Mouse (Mus musculus) 416B (cell line): ENCODE results near the gene Dennd1b.

ENCODE experiments used
- DNase-seq: peaks from one replicate; pipeline ENCODE4 v3.0.0; 2011; ENCODE audit warnings: low read depth

Gene Dennd1b

DNA sequence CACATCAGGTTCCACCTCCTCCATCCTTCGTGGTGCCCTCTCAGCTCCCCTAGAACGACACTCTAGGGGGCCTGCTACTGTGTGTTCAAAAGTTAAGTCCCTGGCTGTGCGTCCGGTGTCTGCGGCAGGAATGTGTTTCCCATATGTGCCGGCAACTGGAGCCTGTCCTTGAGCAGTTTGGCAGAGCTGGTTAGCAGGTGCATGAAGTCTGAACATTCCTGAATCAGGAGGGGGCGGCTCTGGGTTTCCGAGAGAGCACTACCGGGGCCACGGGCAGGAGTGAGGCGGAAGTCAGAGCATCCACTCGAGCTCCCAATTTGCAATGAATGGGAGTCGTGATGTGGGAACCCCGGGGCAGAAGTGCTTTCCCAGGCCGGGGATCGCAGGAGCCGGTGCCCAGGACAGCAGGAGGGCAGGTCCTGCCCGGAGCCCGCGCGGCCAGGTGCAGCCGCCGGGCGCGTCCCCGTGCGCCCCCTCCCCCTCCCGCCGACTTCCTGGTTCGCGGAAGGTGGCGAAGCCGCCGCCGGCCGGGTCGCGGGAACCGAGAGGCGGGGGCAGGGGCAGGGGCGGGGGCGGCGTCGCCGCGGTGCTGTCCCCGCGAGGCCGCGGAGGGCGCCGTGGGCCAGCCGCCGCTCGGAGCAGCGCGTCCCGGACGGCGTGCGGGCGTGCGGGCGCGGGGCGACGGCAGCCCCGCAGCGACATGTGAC, at the start of gene Dennd1b:
Gene Dennd1b, plus strand, starts transcription at position 275 of the 707 bp plus-strand sequence.
- DNase-seq = peak; percentile 76

DNA sequence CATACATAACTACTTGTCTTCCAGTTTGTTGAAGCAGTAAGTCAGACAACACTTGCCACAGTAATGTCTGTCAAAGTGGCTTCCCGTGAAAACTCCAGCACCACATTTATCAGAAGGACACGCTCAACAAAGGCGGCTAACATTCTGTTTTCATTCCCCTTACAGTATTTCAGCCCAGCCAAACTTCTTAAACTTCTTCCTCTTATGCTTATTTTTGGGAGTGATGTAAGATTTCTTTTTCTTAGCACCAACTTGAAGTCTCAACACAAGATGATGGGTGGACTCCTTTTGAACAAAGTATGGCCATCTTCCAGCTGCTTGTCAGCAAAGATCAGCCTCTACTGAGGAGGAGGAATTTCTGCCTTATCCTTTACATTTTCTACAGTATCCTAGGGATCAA, 47.6 kb upstream of the Dennd1b start:
- no peak for DNase-seq

DNA sequence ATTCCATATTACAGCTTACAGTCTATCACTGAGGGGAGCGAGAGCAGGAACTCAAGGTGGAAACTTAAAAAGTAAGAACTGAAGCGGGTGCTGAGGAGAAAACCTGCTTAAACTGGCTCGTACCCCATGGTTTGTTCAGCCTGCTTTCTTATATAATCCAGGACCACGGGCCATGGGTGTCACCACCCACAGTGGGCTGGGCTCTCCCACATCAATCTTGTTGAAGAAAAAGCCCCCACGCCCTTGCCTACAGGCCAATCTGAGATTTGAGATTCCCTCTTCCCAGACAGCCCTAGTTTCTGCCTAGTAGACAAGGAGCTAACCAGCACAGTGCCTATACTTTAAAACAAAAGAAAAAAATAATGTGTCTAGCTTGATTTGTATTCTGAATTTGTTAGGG, 43.6 kb upstream of the Dennd1b start:
- DNase-seq = no peak

DNA sequence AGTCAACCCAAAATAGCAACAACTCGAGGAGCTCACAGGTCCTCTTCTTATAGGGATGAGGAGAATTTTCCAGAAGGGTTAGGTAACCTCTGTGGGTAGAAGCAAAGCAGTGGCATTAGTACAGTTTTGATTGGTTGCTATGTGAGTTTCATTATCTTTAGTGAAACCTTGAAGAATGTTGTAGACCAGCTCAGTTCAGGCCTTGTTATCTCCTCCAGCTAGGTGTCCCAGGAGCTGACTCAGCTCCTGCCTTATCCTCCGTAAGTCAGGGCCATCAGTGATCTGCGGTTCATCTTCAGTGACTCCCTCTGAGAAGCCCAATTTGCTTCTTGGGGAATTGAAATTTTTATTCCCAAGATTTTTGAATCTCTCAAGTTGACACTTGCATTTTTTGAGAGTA, 43.2 kb upstream of the Dennd1b start:
- no peak for DNase-seq

DNA sequence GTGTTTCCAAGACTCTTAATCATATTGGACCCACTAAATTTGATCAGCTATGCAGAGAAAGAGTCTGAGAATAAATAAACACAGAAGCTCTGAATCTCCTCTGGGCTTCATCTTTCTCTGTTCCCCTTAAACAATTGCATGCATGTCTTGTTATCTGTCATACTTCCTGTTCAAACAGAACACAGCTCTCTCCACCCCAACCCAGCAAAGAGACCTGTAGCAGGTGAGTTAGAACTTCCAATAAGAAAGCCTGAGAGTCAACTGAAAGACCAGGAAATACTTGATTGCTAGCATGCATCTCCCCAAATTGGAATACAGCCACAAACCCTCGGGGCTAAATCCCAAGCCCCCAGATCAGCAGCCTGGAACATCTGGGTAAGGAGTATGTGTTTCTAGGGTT, 42.4 kb upstream of the Dennd1b start:
- DNase-seq = no peak

DNA sequence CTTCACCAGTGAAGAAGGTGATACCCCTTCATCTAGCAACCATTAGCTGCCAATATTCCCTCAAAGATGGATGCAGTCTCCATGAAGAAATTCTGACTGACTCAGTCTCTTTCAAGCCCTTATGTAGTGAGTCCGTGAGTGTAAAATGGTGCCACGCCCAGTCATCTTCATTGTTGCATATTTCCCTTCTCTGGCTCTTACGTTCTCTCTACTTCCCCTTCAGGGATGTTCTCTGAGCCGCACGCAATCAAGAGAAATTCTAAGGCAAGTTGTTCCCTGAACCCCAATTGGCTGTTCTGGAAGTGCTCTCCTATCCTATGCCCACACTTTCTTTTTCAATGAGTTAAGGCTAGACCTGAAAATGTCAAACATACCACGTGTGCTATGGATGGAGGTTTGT, 40.3 kb upstream of the Dennd1b start:
- peak; percentile 27 for DNase-seq

DNA sequence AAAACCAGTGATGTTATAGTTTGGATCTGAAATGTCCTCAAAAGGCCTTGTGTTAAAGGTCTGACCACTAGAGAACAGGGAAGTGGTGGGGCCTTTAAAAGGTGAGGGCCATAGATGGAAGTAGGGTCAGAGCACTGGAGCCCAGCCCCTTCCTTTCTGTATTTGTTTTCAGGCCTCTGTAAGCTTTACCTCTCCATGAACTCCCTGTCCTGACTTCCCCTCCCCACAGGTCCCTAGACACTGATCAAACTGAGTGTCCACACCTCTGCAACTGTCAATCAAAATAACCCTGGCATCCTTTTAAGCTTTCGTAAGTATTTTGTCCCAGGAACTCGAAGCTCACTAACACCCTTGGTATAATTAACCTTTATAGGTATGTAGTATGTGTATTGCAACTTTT, 39.0 kb upstream of the Dennd1b start:
- no peak for DNase-seq

DNA sequence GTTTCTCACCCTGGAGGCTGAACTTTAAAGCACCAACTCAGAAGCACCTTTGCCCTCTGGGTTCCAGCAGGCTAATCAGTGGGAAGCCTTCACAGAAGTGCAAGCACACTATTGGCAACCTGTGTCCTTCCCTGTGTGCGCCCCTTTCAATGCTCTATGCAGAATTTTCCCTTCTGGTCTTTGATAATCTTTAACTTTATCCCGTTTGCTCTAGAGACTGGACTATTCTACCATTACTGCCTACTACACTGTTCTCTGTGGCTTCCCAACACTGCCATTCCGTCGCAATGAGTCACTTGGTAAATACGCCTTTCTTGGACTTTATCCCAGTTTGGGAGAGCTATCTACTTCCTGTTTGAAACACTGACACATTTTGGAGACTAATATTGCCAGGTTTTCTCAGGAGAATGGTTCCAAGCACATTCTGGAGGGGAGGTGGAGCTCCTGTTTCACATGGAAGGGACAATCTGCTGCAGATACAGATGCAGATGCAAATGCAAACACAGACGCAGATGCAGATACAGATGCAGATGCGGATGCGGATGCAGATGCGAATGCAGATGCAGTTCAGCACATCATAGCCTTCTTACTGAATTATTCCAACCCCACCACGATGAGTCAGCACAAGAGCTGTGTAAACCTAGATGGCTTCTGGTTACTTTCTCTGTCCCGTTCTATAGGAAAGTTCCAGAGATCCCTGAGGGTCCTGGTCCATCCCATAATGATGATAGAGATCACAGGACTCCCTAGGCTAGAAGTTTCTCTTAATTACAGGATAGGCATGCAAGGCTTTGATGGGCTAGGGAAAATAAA, 34.4 kb upstream of the Dennd1b start:
- DNase-seq = peak; percentile 81

DNA sequence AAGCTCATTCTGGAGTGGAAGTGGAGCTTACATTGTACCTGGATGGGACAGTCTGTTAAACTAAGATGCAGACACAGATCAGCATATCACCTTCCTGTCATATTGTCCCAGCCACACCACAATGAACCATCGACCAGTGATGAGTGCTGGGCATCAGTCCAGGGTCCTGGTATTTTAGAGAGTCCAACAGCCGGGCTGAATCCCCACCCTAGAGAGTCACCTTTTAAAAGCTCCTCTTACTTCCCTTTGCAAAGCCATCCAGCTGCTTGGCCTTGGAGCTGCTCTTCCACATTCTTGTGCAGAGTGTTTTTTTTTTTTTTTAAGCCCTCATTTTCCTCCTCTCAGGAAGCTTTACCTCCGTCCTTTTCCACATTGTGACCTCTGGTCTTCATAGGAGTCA, 33.2 kb upstream of the Dennd1b start:
- DNase-seq = no peak

DNA sequence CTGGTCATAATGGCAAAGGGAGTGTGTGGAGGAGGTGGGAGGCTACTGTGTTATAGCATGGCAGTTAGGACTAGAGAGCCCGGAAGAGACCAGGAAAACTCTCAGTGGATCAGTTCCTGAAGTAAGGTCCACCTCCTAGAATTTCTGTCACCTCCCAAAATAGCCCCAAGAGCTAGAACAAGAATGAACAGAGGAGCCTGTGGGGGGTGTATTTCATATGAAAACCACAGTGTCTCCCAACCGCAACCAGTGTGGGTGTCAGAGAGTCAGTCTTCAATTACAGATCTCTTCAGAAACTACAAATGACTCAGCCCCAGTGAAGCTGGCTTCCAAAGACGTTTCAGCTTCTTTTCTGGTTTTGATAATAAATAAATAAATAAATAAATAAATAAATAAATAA, 32.4 kb upstream of the Dennd1b start:
- DNase-seq = peak; percentile 42

DNA sequence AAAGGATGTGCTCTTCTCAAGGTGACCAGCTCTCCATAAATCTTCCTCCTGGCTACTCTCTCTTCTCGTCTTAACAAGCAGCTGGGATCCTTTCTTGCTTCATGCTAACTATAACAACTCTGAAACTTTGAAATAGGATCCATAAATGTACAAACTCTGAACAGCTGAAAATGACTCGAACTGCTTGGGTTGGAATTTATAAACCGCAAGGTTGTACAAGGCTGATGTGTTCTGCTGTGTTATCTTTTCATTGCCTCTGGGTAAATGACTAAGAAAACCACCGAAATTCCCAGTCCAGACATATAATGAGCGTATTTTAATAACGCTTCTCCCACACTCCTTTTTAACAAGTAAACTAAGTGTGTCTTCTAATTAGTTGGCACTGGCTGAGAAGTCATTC, 27.1 kb upstream of the Dennd1b start:
- DNase-seq = no peak

DNA sequence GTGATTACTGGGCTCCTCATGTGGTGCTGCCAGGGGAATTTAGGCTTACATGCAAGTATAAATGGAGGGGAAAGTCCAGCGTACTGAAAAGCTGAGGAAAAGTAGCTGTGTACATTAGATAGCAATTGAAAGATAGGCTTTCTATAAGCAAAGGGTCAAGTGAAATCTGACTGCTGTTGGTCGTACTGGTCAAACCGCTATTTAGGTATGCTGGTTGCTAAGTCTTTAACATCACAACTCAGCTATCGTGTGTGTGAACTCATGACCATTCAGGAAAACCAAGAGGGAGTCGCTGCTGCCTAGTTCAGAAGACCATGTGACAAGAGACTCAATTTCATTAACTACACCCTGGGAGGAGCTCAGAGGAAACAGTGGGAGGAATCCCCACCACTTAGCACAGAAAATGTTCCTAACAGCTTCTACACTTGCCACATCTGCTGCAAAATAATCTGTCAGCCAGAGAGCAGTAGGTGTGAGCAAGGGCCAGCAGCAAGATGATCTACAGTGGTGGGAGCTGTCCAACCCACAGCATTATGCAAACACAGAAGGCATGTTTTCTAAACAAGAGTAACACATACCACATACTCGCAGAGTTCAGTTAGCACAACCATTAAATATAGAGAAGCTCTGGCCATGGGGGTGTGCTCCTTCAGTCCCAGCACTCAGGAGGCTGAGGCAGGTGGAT, 25.4 kb upstream of the Dennd1b start:
- no peak for DNase-seq

DNA sequence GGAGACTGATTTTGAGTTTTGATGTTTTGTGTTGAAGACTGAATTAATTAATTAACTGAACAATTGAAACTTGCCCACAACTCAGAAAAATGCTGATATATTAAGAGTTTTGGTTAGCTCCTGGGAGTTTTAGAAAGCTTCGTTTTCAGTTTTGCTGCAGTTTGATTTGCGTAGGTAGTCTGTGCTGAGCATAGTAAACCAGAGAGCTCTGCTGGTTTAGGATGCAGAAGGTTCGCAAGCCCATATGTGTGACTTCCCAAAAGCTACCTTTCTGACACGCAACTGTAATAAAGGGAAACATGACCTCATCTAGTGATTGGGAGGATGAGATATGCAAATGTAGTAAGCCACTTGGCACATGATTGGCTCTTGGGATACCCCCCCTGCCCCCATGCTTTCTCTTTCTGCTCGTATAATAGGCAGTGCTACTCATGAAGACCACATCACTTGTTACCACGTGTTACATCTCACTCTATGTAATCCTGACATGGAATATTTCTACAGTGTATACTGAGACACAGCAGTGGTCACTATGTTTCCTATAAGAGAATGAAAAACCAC, 23.6 kb upstream of the Dennd1b start:
- peak; percentile 78 for DNase-seq

DNA sequence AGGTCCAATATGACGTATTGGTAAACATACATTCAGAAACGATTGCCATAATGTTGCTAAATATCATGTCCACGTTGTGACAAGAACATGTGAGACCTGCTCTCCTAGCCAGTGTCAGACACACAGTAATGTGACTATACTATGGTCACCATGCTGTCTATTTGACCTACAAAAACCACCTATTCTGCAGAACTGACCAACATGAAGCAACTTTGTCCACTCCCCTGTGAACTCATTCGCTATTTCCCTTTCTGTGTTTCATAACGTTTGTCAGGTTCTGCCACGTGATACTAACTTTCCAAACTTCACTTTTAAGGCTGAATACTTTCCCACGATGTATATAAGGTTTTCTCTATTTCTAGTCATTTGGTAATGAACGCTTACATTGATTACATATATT, 22.8 kb upstream of the Dennd1b start:
- no peak for DNase-seq

DNA sequence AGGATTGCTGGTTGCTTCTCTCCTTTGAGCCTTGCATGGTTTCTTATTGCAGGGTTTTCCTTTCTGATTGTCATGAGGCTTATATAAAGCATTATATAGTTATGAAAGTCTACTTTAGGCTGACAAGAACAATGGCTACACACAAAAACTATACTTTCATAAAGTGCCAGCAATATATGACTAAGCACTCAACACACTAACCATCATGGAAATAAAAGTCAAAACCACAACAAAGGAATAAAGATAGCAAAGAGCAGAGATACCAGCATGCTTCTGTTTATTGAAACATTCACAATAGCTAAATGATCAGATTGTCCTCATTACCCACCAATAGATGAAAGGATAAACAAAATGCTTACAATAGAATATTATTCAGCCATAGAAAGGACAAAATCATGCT, 11.1 kb upstream of the Dennd1b start:
- no peak for DNase-seq

DNA sequence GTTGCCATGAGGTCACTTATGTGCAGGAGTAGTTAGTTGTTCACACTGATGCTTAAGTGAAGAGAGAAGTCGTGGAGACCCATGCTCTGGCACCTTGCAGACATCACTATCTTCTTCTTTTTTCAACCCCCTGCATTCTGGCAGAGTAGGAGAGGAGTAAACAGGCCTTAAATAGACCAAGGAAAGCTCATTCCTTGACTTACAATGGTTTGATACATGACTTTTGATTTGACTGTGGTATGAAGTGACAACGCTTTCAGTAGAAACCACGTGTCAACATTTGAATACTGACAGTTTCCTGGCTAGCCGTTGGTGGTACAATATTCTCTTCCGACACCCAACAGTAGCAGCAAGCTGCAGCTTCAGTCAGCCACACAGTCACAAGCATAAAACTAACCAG, 8.3 kb upstream of the Dennd1b start:
- DNase-seq = no peak

DNA sequence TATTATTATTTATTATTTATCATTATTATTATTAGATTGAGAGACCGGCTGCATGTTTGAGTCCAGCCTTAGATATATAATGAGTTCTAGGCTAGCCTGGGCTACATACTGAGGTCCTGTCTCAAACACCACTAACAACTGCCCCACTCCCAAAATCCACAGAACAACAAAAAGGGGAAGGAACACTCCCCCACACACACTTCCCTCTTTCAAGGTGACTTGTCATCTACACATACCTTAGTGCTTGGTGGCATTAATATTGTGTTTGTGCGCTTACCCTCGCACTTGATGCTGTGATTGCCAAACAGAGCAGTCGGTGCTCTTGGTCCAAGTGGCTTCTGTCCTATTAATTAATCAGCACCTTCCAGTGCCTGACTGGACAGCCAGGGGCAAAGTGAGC, 7.8 kb upstream of the Dennd1b start:
- no peak for DNase-seq

DNA sequence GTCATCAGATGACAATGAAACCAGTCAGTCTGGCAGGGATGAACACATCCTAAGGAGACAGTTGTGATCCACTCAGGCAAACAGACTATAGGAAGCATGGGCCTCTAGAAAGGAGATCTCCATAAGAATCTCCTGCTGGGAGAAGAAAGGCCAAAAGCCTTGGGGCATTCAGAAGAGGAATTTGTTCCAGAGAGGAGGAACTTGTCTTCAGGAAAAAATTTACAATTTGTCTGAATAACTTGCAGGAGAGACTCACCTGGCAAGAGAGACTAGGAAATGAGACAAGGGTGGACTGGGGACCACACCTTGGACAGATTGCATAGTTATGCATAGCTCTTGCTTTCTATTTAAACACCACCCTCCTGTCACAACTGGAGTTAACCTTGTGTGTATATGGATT, 6.7 kb upstream of the Dennd1b start:
- DNase-seq = no peak

DNA sequence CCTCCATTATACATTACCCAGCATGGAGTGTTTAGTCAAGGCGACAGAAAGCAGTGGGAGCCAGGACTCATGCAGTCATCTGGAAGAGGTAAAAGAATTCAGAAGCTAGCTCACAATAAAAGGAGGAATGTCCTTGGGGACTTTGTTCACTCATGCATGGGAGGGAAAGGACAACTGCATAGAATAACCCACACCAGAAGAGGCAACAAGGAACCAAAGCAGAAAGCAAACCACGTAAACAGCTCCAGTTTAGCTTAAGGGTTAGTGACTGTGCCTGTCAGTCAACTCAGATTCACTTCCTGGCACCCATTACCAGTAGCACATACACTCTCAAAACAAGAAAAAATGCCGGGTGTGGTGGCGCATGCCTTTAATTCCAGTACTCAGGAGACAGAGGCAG, 6.1 kb upstream of the Dennd1b start:
- DNase-seq = no peak

DNA sequence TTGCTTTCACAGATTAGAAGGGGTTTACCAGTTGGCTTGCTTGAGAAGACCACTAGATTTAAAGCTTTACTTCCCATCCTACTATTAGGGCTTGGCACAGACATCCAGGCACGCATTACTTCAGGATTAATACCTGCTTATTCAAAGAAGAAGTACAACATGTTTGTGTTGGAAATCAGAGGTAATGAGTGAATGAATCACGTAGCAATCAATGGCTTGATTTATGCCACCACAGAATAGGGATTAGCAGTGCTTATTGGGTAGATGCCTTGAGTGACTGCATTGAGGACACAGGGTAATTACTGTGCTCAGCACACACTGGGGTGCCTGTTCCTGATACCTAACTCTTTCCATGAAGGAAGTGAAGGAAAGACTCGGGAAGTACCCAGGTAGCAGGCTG, 4.4 kb upstream of the Dennd1b start:
- no peak for DNase-seq

DNA sequence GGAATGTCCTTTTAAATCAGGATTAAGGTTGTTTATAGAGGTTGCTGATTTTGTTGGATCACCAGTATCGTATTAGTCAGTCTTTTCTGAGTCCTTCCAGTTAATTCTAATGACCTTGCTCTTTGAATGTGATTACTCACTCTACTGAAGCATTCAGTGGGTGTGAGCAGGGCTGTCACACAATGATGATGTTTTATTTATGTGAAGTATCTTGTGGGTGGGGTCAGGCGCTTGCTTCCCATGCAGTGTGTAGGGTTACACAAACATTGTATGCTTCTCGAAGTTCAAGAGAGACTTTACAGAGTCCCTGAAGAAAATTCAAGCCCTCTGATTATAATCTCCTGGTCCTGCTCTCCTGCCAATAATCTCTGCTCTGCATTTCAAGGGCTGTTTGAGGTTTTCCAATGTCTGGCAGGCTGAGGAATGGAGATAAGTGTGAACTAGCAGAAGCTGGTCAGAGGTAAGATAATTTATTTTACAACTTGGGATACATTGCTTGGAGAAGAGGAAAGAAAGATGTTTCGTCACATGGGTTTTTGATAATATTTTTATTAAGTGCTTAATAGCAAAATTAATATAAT, 3.2 kb upstream of the Dennd1b start:
- DNase-seq = no peak
